Mouse (Mus musculus): ENCODE measurements around the gene Banp. TPM values are rescaled to one million over a fixed set of nuclear protein-coding genes. Genes with fewer than 3 reads are reported as not detected.

Gene Banp
- total and polyA plus RNA-seq, 3 experiments = 14.9 to 34.2 (median 25.7) TPM

GRCm38 (mm10) chr8:122073964-122074363 is 124.4 kb downstream of the Banp start:
- TF ChIP-seq BHLHE40 (IDR thresholded peaks at IDR 0.05; ENCODE audit: low read depth, low read length) (no peak), ZKSCAN1 (IDR thresholded peaks at IDR 0.05; ENCODE audit: borderline replicate concordance, low read depth, low read length) (no peak), ELF1 (IDR thresholded peaks at IDR 0.05; ENCODE audit: low read depth, low read length) (no peak), ZC3H11A (IDR thresholded peaks at IDR 0.05; ENCODE audit: low read depth, low read length) (no peak), EP300 (IDR thresholded peaks at IDR 0.05; ENCODE audit: low read length) (no peak), E2F4 (IDR thresholded peaks at IDR 0.05; ENCODE audit: insufficient replicate concordance, low read depth, low read length) (no peak), JUND (conservative IDR thresholded peaks at IDR 0.05; ENCODE audit: low read depth, low read length) (no peak), IRF4 (IDR thresholded peaks at IDR 0.05; ENCODE audit: low read depth, low read length) (no peak)
- no peak for DNase-seq (ENCODE audit: extremely low read depth)
- H3K36me3 ChIP-seq (replicated peaks in 1 of 2; ENCODE audit: control insufficient read depth in 1 of 2, insufficient read depth in 1 of 2, low read length in 1 of 2) = no peaks in the 10 kb centered on the region
- H3K4me2 ChIP-seq (ENCODE audit: insufficient read depth, low read depth, poor library complexity, severe bottlenecking) = no peak overlapping the region
- no peaks in the 10 kb centered on the region for H3K9me3 ChIP-seq (replicated peaks; ENCODE audit: low read length)
- in situ Hi-C loops (cut with MboI; ENCODE audit: low pct_ligation_motif_present, low pct_unique_long_range_greater_than_20kb, low sequenced_read_pairs) = no loop called here
- no peak overlapping the region for H3K27ac ChIP-seq (ENCODE audit: insufficient read depth, low read depth)
- no peaks in the 10 kb centered on the region for H3K79me2 ChIP-seq (replicated peaks; ENCODE audit: control insufficient read depth, extremely low read depth, insufficient read depth, poor library complexity, severe bottlenecking)
- dilution Hi-C loops (cut with MboI; ENCODE audit: extremely low pct_ligation_motif_present, extremely low pct_unique_long_range_greater_than_20kb, low sequenced_read_pairs) = no loop called here
- no peaks in the 10 kb centered on the region; a peak in 1 of 4 replicates for H3K4me1 ChIP-seq (ENCODE audit: control insufficient read depth in 1 of 2, insufficient read depth in 2 of 2)
- peaks cover 96% of the 10 kb centered on the region for H3K27me3 ChIP-seq (replicated peaks)
- H3K9ac ChIP-seq (ENCODE audit: insufficient read depth, low read depth) = no peak overlapping the region
- H3K4me3 ChIP-seq (replicated peaks in 1 of 3; ENCODE audit: low read depth in 2 of 3, low read length in 2 of 3, poor library complexity in 1 of 3) = no peak overlapping the region

- in situ Hi-C loops (cut with MboI; ENCODE audit: low pct_ligation_motif_present, low pct_unique_long_range_greater_than_20kb, low sequenced_read_pairs) (no loop called here), dilution Hi-C loops (cut with MboI; ENCODE audit: extremely low pct_ligation_motif_present, extremely low pct_unique_long_range_greater_than_20kb, low sequenced_read_pairs) (no loop called here)
- no peaks in the 10 kb centered on the region; a peak in 1 of 4 replicates for H3K4me1 ChIP-seq (ENCODE audit: control insufficient read depth in 1 of 2, insufficient read depth in 2 of 2)
- no peak overlapping the region for H3K9ac ChIP-seq (ENCODE audit: insufficient read depth, low read depth)
- no peak overlapping the region for H3K4me2 ChIP-seq (ENCODE audit: insufficient read depth, low read depth, poor library complexity, severe bottlenecking)
- peaks cover 97% of the 10 kb centered on the region for H3K27me3 ChIP-seq (replicated peaks)
- H3K4me3 ChIP-seq (replicated peaks in 1 of 3; ENCODE audit: low read depth in 2 of 3, low read length in 2 of 3, poor library complexity in 1 of 3) = no peak overlapping the region
- TF ChIP-seq USF1 (IDR thresholded peaks at IDR 0.05; ENCODE audit: low read depth, low read length) = no peak
- TF ChIP-seq JUND (conservative IDR thresholded peaks at IDR 0.05; ENCODE audit: low read depth, low read length) = no peak
- no peak for TF ChIP-seq PAX5 (IDR thresholded peaks at IDR 0.05; ENCODE audit: low read length)
- no peak for TF ChIP-seq MEF2A (IDR thresholded peaks at IDR 0.05; ENCODE audit: borderline replicate concordance, low read depth, low read length)
- TF ChIP-seq CHD1 (IDR thresholded peaks at IDR 0.05; ENCODE audit: low read depth, low read length) = no peak
- TF ChIP-seq MAZ (IDR thresholded peaks at IDR 0.05; ENCODE audit: low read depth, low read length) = no peak
- no peak for TF ChIP-seq GABPA (IDR thresholded peaks at IDR 0.05; ENCODE audit: insufficient replicate concordance, low read depth, low read length)
- no peak for TF ChIP-seq USF2 (conservative IDR thresholded peaks at IDR 0.05; ENCODE audit: low read depth, low read length)
- TF ChIP-seq NRF1 (IDR thresholded peaks at IDR 0.05; ENCODE audit: low read depth, low read length) = no peak
- TF ChIP-seq ZNF384 (IDR thresholded peaks at IDR 0.05; ENCODE audit: low read depth, low read length) = no peak
- no peak for TF ChIP-seq RCOR1 (conservative IDR thresholded peaks at IDR 0.05; ENCODE audit: low read depth, low read length)
- no peak for TF ChIP-seq SIN3A (IDR thresholded peaks at IDR 0.05; ENCODE audit: low read length)
- H3K9me3 ChIP-seq (replicated peaks; ENCODE audit: low read length) = no peaks in the 10 kb centered on the region
- DNase-seq (ENCODE audit: extremely low read depth) = no peak
- H3K27ac ChIP-seq (ENCODE audit: insufficient read depth, low read depth) = no peak overlapping the region
- H3K79me2 ChIP-seq (replicated peaks; ENCODE audit: control insufficient read depth, extremely low read depth, insufficient read depth, poor library complexity, severe bottlenecking) = no peaks in the 10 kb centered on the region
- no peaks in the 10 kb centered on the region for H3K36me3 ChIP-seq (replicated peaks in 1 of 2; ENCODE audit: control insufficient read depth in 1 of 2, insufficient read depth in 1 of 2, low read length in 1 of 2)
Observed at GRCm38 (mm10) chr8:122074442-122074841, 124.9 kb downstream of the Banp start.
